Mouse (Mus musculus) E14TG2a.4 (cell line): ENCODE data around the gene Lfng.

Experiments used
- H3K27me3 ChIP-seq: 2 replicates; pipeline ENCODE4 v1.6.1; 2014; ENCODE audit warnings: low read length, control low read depth; ENCODE audit not compliant: insufficient read depth
- H3K36me3 ChIP-seq: 2 replicates; pipeline ENCODE4 v1.6.1; 2014; ENCODE audit warnings: low read length, control low read depth; ENCODE audit not compliant: insufficient read depth
- H3K4me1 ChIP-seq: replicated peaks from 2 replicates; pipeline ENCODE4 v1.6.1; 2014; ENCODE audit warnings: low read depth, low read length, control low read depth
- H3K4me3 ChIP-seq: replicated peaks from 2 replicates; pipeline ENCODE4 v1.5.1; 2014; ENCODE audit warnings: mild to moderate bottlenecking, low read length
- H3K9me3 ChIP-seq: 2 replicates; pipeline ENCODE4 v1.6.1; 2014; ENCODE audit warnings: low read length, control low read depth
- CTCF ChIP-seq: conservative IDR thresholded peaks from 2 replicates; pipeline ENCODE4 v1.5.1; 2014; ENCODE audit warnings: low read length
- NANOG ChIP-seq: IDR thresholded peaks from 2 replicates; pipeline ENCODE4 v1.6.1; 2014; ENCODE audit warnings: borderline replicate concordance, low read length, mixed read lengths
- POU5F1 ChIP-seq: IDR thresholded peaks from 2 replicates; pipeline ENCODE4 v1.6.1; 2014; ENCODE audit warnings: low read length, borderline replicate concordance

Gene Lfng

DNA sequence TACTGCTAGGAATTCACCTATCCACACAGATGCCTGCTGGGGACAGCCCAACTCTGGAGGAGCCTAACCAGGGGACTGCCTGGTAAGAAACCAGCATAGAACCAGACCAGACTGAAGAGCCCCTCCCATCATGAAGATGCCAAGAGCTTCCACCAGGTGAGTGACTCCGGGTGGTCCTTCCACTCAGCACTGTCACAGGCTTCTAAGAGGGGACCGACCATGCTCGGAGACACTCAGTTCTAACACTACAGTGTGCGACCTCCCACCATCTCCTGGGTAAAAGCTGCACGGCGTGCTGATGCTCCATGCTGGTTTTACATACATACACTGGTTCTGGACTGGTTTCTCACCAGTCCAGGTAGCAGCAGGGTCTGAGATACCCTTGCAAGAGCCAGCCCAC is 39.1 kb downstream of the Lfng start:
- Histone ChIP-seq H3K36me3 (no peaks in the 10 kb centered on the region), H3K27me3 (peaks cover 15% of the 10 kb centered on the region), H3K9me3 (peaks cover 15% of the 10 kb centered on the region), H3K4me1 (peaks cover 34% of the 10 kb centered on the region), H3K4me3 (no peak overlapping the region)
- TF ChIP-seq NANOG (no peak), POU5F1 (no peak), CTCF (no peak)

DNA sequence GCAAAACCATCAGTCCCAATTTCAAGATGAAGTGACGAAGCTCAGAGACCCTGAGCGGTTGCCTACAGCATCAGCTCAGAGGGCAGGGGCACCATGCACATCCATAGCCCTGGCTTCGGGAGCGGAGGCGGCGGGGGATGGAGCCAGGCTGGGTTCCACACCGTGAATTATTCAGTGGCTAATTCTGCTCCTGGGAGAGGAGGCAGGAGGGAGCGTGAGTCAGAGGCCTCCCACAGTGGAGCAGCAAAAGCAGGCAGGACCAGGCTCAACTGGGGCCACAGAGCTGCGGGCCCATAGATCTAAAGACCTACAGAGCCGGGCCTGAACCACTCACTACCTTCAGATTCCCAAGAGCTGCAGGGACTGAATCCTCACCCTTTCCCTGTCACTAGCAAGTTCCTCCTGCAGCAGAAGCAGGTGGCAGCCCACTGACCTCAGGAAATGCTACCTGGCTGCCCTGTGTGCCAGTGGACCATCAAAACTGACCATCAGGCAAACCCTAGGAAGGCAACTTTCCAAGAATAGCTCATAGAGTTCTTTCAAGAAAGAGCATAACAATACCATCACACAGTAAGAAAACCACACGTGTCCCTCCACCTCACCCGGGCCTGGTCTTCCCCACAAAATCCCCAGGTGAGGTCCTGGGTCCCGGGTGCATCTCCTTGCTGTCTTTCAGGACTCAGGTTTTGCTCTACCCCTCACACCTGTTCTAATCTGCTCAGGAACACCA is 40.1 kb downstream of the Lfng start:
- TF ChIP-seq POU5F1 (no peak), NANOG (no peak)
- Histone ChIP-seq H3K36me3 (no peaks in the 10 kb centered on the region), H3K9me3 (peaks cover 15% of the 10 kb centered on the region), H3K4me3 (no peak overlapping the region; the same call in 1 of the 2 replicates), H3K4me1 (peaks cover 37% of the 10 kb centered on the region), H3K27me3 (peaks cover 24% of the 10 kb centered on the region)

DNA sequence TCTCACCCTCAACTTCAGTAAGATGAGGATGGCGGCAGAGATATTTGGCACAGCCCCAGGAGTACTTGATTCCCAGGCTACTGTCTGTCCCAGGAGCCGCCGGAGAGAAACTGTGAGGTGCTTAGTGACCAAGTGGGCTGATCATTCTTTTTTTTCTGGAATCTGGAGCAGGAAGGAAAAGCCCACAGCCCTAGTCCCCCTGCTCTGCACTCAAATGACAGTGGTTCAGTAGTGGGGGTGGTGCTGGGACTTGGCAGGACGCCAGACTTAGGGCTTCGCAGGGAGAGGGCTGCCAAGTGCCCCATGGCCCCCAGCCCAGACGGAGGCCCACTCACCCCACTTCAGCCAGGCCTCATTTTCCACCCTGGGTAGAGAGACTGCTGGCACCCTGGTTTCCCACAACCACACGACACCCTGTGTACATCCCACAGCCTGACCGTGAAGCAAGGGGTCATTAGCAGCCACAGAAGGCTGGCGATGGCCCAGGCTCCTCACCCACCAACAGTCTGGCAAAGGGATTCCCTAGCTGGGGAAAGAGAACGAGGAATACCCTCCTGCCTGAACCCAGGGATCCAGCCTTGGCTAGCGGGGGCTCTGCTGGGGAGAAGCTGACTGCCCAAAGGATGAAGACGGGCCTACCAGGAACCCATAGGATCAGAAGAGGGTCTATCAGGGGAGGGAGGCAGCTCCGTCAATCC is 40.9 kb downstream of the Lfng start:
- peak overlapping the region; percentile 89 for H3K4me3 ChIP-seq
- TF ChIP-seq CTCF (no peak), POU5F1 (no peak), NANOG (no peak)
- H3K36me3 ChIP-seq, result no peaks in the 10 kb centered on the region
- peaks cover 15% of the 10 kb centered on the region for H3K9me3 ChIP-seq
- H3K27me3 ChIP-seq, result peaks cover 31% of the 10 kb centered on the region
- peaks cover 37% of the 10 kb centered on the region for H3K4me1 ChIP-seq

GRCm38 (mm10) chr5:140648519-140649100 is 41.5 kb downstream of the Lfng start, which contains the start of gene Ttyh3:
Gene Ttyh3, minus strand, starts transcription at chr5:140649031.
- H3K36me3 ChIP-seq, result no peaks in the 10 kb centered on the region
- H3K4me1 ChIP-seq, result peaks cover 37% of the 10 kb centered on the region
- H3K9me3 ChIP-seq, result peaks cover 15% of the 10 kb centered on the region
- TF ChIP-seq CTCF (no peak), POU5F1 (no peak), NANOG (no peak)
- H3K27me3 ChIP-seq, result peaks cover 33% of the 10 kb centered on the region
- peak within 1 kb of the TSS; percentile 89 for H3K4me3 ChIP-seq

DNA sequence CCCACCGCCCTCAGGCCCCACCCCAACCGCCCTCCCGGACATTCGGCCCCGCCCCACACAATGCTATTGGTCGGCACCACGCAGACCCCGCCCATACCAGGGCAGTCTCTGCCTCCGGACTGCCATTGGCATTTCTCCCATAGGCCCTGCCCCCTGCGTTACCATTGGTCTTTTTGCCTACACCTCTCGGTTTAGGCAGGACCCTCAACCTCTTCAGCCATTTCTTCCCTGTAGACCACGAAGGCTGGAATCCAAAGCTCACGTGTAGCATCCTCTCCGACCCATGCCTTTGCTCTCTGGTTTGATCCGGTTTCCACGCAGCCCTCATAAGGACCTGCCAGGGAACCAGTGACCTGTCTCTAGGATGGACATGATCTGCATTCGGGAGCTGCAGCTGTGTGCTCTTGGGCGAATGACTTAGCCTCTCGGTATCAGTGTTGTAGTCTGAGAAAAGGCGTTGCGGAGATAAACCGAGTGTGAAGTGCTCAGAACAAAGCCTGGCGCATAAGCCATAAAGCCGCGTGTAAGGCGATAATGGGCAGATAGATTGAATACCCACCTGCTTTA is 42.1 kb downstream of the Lfng start:
- peaks cover 33% of the 10 kb centered on the region for H3K27me3 ChIP-seq
- peaks cover 39% of the 10 kb centered on the region for H3K4me1 ChIP-seq
- H3K36me3 ChIP-seq, result no peaks in the 10 kb centered on the region
- H3K4me3 ChIP-seq, result peak overlapping the region; percentile 89
- peaks cover 15% of the 10 kb centered on the region for H3K9me3 ChIP-seq
- TF ChIP-seq CTCF (no peak), NANOG (no peak)

DNA sequence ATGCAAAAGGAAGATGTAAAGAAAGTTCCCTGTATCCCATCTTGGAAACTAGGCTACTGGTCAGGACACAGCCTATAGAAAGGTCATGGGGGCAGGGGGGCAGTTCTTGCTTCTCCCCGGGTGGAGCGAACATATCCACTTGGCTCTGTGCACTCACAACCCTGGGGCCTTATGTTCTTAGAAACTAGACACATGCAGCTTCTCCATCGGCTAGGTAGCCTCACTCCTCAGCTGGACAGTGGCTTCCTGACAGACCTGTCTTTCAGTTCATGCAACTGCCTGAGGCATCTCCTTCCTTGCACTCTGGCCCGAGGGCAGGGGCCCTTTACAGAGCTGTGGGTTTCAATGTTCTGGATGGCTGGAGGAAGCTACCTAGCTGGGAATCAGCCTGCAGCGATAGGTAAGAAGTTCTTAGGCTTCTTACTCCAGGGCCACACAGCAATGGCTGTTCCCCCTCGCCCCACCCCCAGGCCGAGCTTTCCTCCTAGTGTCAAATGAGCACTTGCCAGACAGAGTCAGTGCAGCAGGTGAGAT is 42.8 kb downstream of the Lfng start:
- peaks cover 33% of the 10 kb centered on the region for H3K27me3 ChIP-seq
- H3K9me3 ChIP-seq, result peaks cover 15% of the 10 kb centered on the region
- H3K4me1 ChIP-seq, result peaks cover 42% of the 10 kb centered on the region
- H3K36me3 ChIP-seq, result no peaks in the 10 kb centered on the region
- H3K4me3 ChIP-seq, result peak overlapping the region; percentile 72
- no peak for TF ChIP-seq POU5F1
- TF ChIP-seq NANOG, result no peak
- no peak for TF ChIP-seq CTCF

GRCm38 (mm10) chr5:140651231-140651630 is 44.1 kb downstream of the Lfng start:
- Histone ChIP-seq H3K4me1 (peaks cover 43% of the 10 kb centered on the region), H3K9me3 (peaks cover 15% of the 10 kb centered on the region), H3K27me3 (peaks cover 33% of the 10 kb centered on the region), H3K36me3 (no peaks in the 10 kb centered on the region), H3K4me3 (no peak overlapping the region)
- no peak for TF ChIP-seq POU5F1
- no peak for TF ChIP-seq CTCF
- no peak for TF ChIP-seq NANOG

DNA sequence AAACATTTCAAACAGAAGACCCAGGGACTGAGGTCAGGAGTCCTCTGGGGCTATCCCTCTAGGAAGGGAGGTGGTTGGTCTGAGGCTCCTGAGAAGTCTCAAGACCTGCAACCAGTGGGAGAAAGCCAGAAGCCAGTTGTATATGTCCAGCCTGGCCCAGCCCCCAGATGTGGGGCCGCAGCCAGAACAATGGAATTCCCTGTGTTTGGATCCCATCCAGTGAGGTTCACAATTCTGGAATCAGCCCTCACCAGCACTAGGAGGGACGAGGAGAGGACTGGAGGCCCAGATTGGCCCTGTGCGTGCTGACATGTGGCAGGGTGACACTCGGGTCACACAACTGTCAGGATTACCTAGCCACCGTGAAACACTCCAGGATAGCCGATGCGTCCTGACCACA is 45.5 kb downstream of the Lfng start:
- H3K27me3 ChIP-seq, result peaks cover 33% of the 10 kb centered on the region
- H3K4me3 ChIP-seq, result no peak overlapping the region
- H3K36me3 ChIP-seq, result no peaks in the 10 kb centered on the region
- TF ChIP-seq CTCF (no peak), NANOG (no peak), POU5F1 (no peak)
- peaks cover 38% of the 10 kb centered on the region for H3K4me1 ChIP-seq
- H3K9me3 ChIP-seq, result peaks cover 8% of the 10 kb centered on the region
